Mouse (Mus musculus) kidney, postnatal 0 days (tissue): ENCODE data around the gene Bub1. TPM values are rescaled to one million over a fixed set of nuclear protein-coding genes. Genes with fewer than 3 reads are reported as not detected.

Source experiments
- ATAC-seq: fragments of 200-750 bp; cut with Nextera tagmentation; replicated peaks from 2 replicates; pipeline ENCODE4 v1.8.0; 2017; ENCODE audit warnings: low read depth, moderate number of reproducible peaks, moderate TSS enrichment, moderate library complexity; ENCODE audit not compliant: low FRiP score
- DNase-seq: peaks from one replicate; pipeline ENCODE4 v3.0.0-alpha.2; 2016; ENCODE audit warnings: low spot score
- H3K27ac ChIP-seq: fragments of 300-500 bp; sonication (generic); 2 replicates; pipeline ENCODE4 v1.5.1; 2014; ENCODE audit warnings: mild to moderate bottlenecking
- H3K27me3 ChIP-seq: fragments of 300-500 bp; sonication (generic); 2 replicates; pipeline ENCODE4 v1.6.1; 2014; ENCODE audit warnings: low read length, mixed read lengths; ENCODE audit not compliant: insufficient read depth
- H3K36me3 ChIP-seq: fragments of 300-500 bp; sonication (generic); 2 replicates; pipeline ENCODE4 v1.6.1; 2014; ENCODE audit warnings: low read length, mixed read lengths; ENCODE audit not compliant: insufficient read depth
- H3K4me1 ChIP-seq: fragments of 300-500 bp; sonication (generic); replicated peaks from 2 replicates; pipeline ENCODE4 v1.6.1; 2014; ENCODE audit warnings: antibody characterized with exemption, low read length, mixed read lengths; ENCODE audit not compliant: insufficient read depth
- H3K4me2 ChIP-seq: fragments of 300-500 bp; sonication (generic); 2 replicates; pipeline ENCODE4 v1.6.1; 2014; ENCODE audit warnings: mild to moderate bottlenecking, low read length, moderate library complexity, mixed read lengths
- H3K4me3 ChIP-seq: fragments of 300-500 bp; sonication (generic); replicated peaks from 2 replicates; pipeline ENCODE4 v1.5.1; 2014; ENCODE audit warnings: low read depth, low read length
- H3K9ac ChIP-seq: fragments of 300-500 bp; sonication (generic); 2 replicates; pipeline ENCODE4 v1.6.1; 2014; ENCODE audit warnings: low read depth, low read length
- H3K9me3 ChIP-seq: fragments of 300-500 bp; sonication (generic); replicated peaks from 2 replicates; pipeline ENCODE4 v1.6.1; 2016; ENCODE audit warnings: low read length, inconsistent platforms, mixed read lengths
- CTCF ChIP-seq: IDR thresholded peaks from 2 replicates; pipeline ENCODE4 v1.5.1; 2016; ENCODE audit warnings: antibody characterized with exemption, low read depth, mild to moderate bottlenecking, moderate library complexity
- WGBS: fragments of 180-500 bp; shearing (Covaris S2); extraction: QIAGEN DNeasy Blood & Tissue Kit; methylation state at CpG from one replicate; pipeline ENCODE4 v1.1.7; 2014; 5-methylcytosine and 5-hydroxymethylcytosine counted together
- polyA plus RNA-seq: library from polyadenylated mRNA; unstranded; fragments of >200 nt; fragmentation: Nextera tagmentation; extraction: Ambion mirVana; gene quantifications from 2 replicates; pipeline ENCODE4 v1.2.1, GENCODE M21; 2015

Gene Bub1
- polyA plus RNA-seq = 16.9 and 18.8 TPM in 2 replicates

- Histone ChIP-seq H3K9ac (peak within 1 kb of the TSS; percentile 53), H3K4me2 (peak within 1 kb of the TSS; percentile 88), H3K4me1 (no peaks in the 10 kb centered on the region), H3K4me3 (peak within 1 kb of the TSS; percentile 78), H3K36me3 (no peaks in the 10 kb centered on the region), H3K27ac (no peak within 1 kb of the TSS), H3K27me3 (no peaks in the 10 kb centered on the region), H3K9me3 (no peaks in the 10 kb centered on the region)
- TF ChIP-seq CTCF = no peak
- WGBS = under 1% methylated on average over 56 of the region's 56 CpGs
- peak; percentile 94 for ATAC-seq
- DNase-seq = peak; percentile 97
Measured at GRCm38 (mm10) chr2:127831401-127832102, at the start of gene Bub1. Gene Bub1, minus strand, starts transcription at chr2:127831865.

DNA sequence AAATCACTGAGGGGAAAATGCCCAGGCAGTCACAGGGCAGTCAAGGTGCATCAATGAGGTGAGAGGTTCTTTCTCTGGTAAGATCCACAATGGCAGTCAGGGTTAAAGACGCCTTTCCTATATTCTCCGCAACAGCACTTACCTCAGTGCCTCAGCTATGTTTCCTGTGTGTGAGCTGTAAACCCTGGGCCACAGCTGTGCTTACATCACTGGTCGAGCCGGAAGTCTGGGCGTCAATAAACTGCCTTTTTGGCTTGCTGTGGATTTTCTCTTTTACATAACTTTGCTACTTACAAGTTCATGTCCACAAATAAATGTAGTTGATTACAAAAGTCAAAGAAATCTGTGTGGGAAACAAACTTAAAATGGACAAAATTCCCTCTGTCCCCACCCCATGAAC is 49.4 kb upstream of the Bub1 start:
- H3K9ac ChIP-seq = no peak overlapping the region
- H3K27ac ChIP-seq = no peak overlapping the region
- ATAC-seq = no peak
- no peaks in the 10 kb centered on the region for H3K27me3 ChIP-seq
- H3K4me1 ChIP-seq = no peaks in the 10 kb centered on the region
- no peaks in the 10 kb centered on the region for H3K9me3 ChIP-seq
- DNase-seq = no peak
- 66% methylated on average over 5 of the region's 5 CpGs for WGBS
- no peak for TF ChIP-seq CTCF
- H3K4me3 ChIP-seq = no peak overlapping the region
- no peaks in the 10 kb centered on the region for H3K36me3 ChIP-seq
- H3K4me2 ChIP-seq = no peak overlapping the region

GRCm38 (mm10) chr2:127864381-127864780 is 32.7 kb upstream of the Bub1 start:
- DNase-seq (no peak), ATAC-seq (no peak)
- H3K27me3 ChIP-seq = no peaks in the 10 kb centered on the region
- H3K9ac ChIP-seq = no peak overlapping the region
- no peak overlapping the region for H3K4me3 ChIP-seq
- no peaks in the 10 kb centered on the region for H3K36me3 ChIP-seq
- H3K4me1 ChIP-seq = no peaks in the 10 kb centered on the region
- H3K27ac ChIP-seq = no peak overlapping the region
- no peak for TF ChIP-seq CTCF
- WGBS = 78% methylated on average over 4 of the region's 4 CpGs
- H3K9me3 ChIP-seq = no peaks in the 10 kb centered on the region
- H3K4me2 ChIP-seq = no peak overlapping the region

DNA sequence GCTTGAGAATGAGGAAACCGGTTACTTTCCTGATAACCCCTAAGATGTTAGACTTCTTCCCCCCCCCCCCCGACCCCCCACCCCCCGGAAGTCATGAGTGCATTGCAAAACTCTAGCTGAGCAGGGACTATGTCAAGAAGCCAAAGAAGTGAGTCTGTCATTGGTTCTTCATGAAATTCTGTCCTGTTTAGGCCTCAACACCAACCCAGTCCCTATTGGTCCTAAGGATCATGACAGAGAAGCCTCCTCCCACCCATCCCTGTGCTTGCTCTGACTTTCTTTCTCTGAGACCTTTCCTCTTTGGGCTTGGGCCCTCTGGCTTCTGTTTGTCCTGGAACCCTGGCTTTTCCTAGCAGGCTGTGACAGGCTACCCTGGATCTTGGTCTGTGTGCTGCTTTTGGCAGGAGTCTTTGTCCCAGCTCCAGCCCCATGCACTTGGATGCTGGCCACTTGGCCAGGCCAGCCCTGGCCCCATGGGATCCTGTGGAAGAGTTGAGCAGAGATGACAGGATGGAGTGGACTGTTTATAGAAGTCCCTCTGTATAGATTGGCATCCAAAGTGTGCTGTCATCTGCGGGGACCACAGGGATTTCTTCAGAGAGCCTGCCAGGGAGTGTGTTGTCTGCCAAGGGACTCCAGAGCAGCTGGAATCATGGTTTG is 22.8 kb upstream of the Bub1 start:
- WGBS = 66% methylated on average over 4 of the region's 4 CpGs
- no peak overlapping the region for H3K9ac ChIP-seq
- DNase-seq (peak; percentile 63), ATAC-seq (no peak)
- H3K4me2 ChIP-seq = no peak overlapping the region
- no peak overlapping the region for H3K4me3 ChIP-seq
- TF ChIP-seq CTCF = no peak
- no peaks in the 10 kb centered on the region for H3K36me3 ChIP-seq
- no peaks in the 10 kb centered on the region for H3K9me3 ChIP-seq
- H3K4me1 ChIP-seq = no peaks in the 10 kb centered on the region
- H3K27ac ChIP-seq = no peak overlapping the region
- H3K27me3 ChIP-seq = no peaks in the 10 kb centered on the region

DNA sequence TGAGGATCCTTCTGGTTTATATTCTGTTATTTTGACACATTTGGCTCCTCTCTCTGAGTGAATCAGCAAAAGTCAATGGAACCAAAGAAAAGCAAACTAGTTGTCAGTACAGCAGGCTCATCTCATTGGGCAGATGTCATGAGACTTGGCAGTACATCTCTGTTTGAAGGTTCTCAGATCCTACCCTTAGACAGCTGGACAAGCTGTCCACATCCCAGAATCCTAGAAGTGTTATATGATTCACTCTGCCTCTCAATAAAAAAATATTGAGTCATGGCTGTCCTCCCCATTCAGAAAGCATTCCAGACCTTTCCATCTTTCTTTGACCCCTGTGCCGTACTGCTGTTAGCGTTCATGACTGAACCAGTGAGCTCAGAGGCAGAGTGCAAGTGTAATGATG is 18.7 kb upstream of the Bub1 start:
- no peak overlapping the region for H3K4me2 ChIP-seq
- H3K9ac ChIP-seq = no peak overlapping the region
- H3K36me3 ChIP-seq = no peaks in the 10 kb centered on the region
- no peaks in the 10 kb centered on the region for H3K9me3 ChIP-seq
- WGBS = 64% methylated on average over 2 of the region's 2 CpGs
- TF ChIP-seq CTCF = no peak
- H3K4me3 ChIP-seq = no peak overlapping the region
- H3K27ac ChIP-seq = no peak overlapping the region
- DNase-seq (no peak), ATAC-seq (no peak)
- H3K27me3 ChIP-seq = no peaks in the 10 kb centered on the region
- H3K4me1 ChIP-seq = no peaks in the 10 kb centered on the region

DNA sequence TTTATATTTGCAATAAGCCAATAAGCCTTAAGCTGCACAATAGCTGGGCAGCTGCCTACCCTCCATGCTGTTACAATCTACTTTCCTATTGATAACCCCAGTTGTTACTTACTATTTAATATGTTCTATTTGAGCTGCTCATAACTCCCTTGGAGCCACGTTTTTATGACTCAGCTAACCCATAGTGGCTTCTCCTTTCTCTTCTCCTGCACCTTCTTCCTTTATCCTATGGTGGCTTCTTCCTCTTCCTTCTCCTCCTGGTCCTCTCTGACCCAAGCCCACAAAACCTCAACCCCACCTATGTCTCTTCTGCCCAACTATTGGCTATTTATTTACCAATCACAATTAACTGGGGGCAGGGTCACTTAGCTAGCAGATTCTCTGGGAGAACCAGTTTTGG is 14.9 kb upstream of the Bub1 start:
- WGBS = 35% methylated on average over 1 of the region's 1 CpGs
- Histone ChIP-seq H3K4me3 (no peak overlapping the region), H3K4me2 (no peak overlapping the region), H3K27me3 (no peaks in the 10 kb centered on the region), H3K36me3 (no peaks in the 10 kb centered on the region), H3K9ac (no peak overlapping the region), H3K9me3 (no peaks in the 10 kb centered on the region), H3K4me1 (no peaks in the 10 kb centered on the region), H3K27ac (no peak overlapping the region)
- ATAC-seq (no peak), DNase-seq (no peak)
- TF ChIP-seq CTCF = no peak
